Mouse (Mus musculus): ENCODE measurements at regions not wholly inside any gene's neighbourhood (a gene's known extent, or its start where the extent isn't known, plus 50 kb on each side); places are given as distances from the start of the nearest gene placed in this dataset.

GRCm38 (mm10) chr6:81738466-81738865 lies 185.0 kb upstream of the Gcfc2 start:
- no peak for DNase-seq

GRCm38 (mm10) chr6:81749681-81750080 lies 173.8 kb upstream of the Gcfc2 start:
- DNase-seq: no peak

GRCm38 (mm10) chr6:81751631-81752030 lies 171.8 kb upstream of the Gcfc2 start:
- no peak for DNase-seq

- no peak for DNase-seq
Measured at GRCm38 (mm10) chr6:81756242-81756641, 167.2 kb upstream of the Gcfc2 start.

DNA sequence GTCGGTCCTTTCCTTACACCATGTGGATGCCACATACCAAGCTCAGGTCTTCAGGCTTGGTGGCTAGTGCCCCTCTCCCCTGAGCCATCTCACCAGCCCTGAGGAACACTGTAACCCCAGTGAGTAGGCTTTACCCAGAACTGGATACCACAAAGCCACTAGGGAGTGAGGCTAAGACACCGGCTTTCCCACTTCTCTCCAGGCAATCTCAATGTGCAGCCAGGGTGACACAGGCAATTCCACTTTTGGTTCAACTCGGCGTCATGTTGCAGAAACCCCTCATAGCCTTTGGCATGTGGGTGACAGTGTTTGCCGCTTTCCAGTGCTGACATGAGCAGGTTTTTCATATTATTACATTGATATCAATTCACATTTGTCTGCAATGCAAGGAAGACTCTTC lies 164.6 kb upstream of the Gcfc2 start:
- no peak for DNase-seq

- DNase-seq: no peak
Measured at GRCm38 (mm10) chr6:81760181-81760580, 163.3 kb upstream of the Gcfc2 start.

- DNase-seq: no peak
Measured at GRCm38 (mm10) chr6:81765831-81766230, 157.6 kb upstream of the Gcfc2 start.

GRCm38 (mm10) chr6:81766800-81767199 lies 156.7 kb upstream of the Gcfc2 start:
- DNase-seq: no peak

DNA sequence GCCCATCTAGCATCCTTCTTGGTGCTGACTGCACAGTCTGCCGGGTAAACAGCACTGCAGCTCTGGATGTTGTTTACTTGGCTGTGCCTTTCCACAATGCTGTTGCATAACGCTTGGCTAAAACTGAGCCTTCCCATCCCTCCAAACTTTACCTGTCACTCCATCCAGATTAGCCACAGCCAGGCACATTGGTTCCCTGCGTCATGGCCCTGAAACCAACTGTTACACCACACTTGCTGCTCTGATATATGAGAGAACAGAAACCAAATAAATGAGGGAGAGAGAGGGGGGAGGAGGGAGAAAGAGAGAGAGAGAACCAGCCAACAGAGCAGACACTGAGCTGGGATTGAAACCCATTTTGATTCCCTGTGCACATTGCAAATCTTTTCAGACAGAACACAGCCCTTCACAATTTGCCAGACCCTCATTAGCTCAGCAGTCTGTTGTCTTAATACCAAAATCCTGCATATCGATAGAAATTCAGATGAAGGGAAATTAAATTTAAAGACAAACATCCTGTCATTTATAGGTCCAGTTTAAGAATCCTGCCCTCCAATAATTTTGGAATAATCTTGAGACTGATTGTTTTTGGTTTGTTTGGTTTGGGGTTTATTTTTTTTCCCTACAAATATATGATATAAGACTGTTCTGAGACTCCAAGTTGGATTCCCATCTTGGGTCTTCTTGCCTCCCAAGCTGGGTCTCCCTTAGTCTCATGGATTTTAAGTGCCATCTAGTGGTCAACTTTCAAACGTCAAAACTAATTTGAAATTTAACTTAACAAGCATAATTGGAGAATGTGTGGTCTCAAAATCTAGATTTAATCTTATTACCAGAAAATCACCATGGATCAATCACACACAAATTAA lies 154.6 kb upstream of the Gcfc2 start:
- DNase-seq: peak; percentile 24

- no peak for DNase-seq
Measured at GRCm38 (mm10) chr6:81770301-81770700, 153.2 kb upstream of the Gcfc2 start.

DNA sequence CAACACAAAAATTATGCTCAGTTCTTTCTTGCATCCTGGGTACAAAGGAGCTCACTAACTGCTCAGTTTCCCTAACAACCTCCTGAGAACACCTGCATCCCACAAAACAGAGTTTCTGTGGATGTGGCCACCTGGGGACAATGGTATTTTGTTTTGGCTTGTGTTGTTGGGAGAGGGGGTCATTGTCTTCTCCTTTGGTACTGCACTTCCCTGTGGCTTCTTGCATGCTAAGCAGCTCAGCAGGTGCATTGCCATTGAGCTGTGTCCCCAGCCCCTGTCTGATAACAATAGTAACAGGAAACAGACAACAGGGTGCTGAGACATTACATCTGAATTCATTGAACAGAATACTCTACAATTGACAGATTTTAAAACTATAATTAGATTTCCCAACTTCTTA lies 151.6 kb upstream of the Gcfc2 start:
- DNase-seq: no peak

DNA sequence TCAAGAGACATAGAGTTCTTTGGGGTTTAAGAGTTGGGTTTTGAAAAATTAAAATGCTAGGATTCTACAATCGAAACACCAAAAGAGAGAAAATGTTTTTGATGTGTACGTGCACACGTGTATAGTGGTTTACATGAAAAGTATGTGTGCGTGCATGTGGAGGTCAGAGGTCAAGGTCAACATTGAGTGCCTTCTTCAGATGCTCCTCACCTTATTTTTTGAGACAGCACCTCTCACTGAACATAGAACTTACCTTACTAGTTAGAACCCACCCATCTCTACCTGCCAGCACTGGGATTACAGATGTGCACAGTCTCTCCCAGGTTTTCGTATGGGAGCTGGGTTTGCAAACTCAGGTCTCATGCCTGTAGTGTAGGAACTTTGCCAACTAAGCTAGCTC lies 141.3 kb upstream of the Gcfc2 start:
- DNase-seq: no peak

GRCm38 (mm10) chr6:81782815-81783435 lies 140.5 kb upstream of the Gcfc2 start:
- no peak for DNase-seq

DNA sequence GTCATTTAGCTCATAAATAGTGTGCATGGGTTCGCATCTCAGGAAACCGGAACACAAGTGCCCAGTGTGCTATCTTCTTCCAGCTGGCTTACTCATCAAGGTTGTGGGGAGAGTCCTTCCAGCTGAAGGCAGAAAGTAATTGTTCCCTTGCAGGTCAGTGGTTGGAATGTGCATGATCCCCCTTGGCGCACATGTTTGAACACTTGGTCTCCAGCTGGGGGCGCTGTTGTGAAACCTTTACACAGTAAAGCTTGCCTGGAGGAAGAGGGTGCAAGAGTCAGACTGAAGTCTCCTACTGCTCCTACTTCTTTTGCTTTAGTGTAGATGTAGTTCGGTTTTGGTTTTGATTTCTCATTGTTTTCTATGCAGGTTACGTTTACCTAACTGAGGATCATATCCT lies 128.2 kb upstream of the Gcfc2 start:
- no peak for DNase-seq

DNA sequence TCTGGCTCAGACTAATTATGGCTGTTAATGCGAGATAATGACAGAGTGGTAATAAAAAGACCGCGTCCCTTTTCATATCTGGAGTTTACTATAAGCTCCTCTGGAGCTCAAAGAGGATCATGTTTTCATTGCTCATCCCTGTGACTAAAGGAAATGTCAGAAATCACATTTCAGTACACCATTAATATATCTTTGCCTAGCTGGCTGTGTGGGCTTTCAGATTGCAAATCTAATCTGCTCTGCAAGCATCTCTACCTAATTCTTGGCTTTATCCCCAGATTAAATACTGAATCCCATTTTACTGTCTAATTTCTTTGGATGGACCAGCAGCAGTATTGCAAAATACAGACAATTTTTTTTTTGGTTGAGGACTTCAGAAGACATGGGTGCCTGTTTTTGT lies 122.6 kb upstream of the Gcfc2 start:
- DNase-seq: no peak

GRCm38 (mm10) chr6:81801804-81802203 lies 121.7 kb upstream of the Gcfc2 start:
- DNase-seq: no peak

- no peak for DNase-seq
Measured at GRCm38 (mm10) chr6:81805942-81806341, 117.5 kb upstream of the Gcfc2 start.

DNA sequence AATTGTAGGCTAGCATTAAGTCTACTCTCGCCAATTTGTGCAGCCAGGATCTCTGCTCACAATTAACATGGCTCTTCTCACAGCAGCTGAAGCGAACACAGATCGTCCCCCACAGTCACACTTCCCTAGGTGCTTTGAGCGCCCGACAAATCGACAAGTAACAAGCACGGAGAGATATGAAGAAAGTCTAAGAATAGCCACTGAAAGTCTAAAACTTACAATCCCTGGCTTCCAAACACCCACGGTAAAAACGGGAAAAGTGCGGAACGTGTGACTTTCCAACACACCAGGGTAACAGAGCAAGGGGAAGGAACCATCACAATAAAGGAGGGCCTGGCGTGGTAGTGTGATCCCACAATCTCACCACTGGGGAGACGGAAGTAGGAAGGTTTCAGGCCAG lies 114.8 kb upstream of the Gcfc2 start:
- no peak for DNase-seq

GRCm38 (mm10) chr6:81815248-81815961 lies 108.1 kb upstream of the Gcfc2 start:
- no peak for DNase-seq

- no peak for DNase-seq
Measured at GRCm38 (mm10) chr6:81815962-81816338, 107.5 kb upstream of the Gcfc2 start.

- peak; percentile 57 for DNase-seq
Measured at GRCm38 (mm10) chr6:81817050-81817827, 106.2 kb upstream of the Gcfc2 start.

GRCm38 (mm10) chr6:81818573-81818972 lies 104.9 kb upstream of the Gcfc2 start:
- no peak for DNase-seq

DNA sequence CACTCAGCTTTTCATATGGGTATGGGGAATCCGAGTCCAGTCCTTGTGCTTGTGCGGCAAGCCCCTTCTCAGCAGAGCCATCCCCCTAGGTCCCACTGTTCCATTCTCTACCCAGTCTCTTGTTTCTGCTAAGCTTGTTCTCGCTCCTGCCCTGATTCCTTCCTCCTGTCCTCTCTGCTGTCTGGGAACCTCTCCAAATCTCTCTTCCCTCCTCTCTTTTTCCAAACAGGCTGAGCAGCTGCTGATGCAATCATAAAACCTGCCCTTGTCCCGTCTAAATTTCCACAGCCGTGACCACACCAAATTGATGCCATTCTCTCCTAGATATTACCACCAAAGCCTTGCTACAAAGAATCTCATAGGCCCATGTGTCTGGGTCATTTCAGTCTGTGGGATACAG lies 103.4 kb upstream of the Gcfc2 start:
- DNase-seq: no peak

Data from kidney, adult 9 months (tissue).